Mouse (Mus musculus): ENCODE data around the gene Phldb1. TPM values are rescaled to one million over a fixed set of nuclear protein-coding genes. Genes with fewer than 3 reads are reported as not detected.

Gene Phldb1
- polyA plus RNA-seq, 1 experiment: 12.3 TPM

DNA sequence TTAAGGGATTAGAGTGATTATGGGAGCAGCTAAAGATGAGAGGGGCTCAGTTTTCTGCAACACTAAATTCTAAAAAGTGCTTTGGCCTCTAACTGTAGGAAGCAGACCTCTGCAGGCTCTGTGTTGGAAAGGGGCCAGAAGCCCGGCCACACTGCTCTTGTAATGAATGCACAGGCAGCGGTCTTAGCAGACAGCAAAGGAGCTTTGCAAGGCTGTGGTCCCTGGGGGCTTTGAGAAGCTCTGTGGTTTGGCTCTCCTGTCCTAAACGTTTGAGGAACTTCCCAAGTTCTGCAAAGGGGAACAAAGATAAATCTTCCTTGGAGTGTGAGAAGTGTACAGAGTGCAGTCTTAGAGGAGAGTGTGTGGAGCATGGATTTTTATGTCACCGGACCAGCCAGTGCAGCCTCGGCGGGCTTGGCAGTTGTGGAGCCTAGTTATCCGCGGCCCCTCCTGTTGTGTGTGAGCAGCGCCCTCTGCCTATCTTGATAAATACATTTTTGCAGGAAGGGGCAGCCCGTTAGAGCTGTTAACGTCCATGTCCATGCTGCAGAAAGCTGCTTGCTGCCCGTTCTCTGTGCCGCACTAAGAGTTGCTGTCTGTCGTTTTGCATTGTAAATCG, 97.3 kb downstream of the Phldb1 start:
- no peak for TF ChIP-seq POLR2A (IDR thresholded peaks at IDR 0.05; ENCODE audit: low read depth, low read length)
- TF ChIP-seq CTCF (IDR thresholded peaks at IDR 0.05; ENCODE audit: extremely low read depth, insufficient read depth, insufficient read length, insufficient replicate concordance): no peak
- Histone ChIP-seq H3K27me3 (ENCODE audit: control insufficient read depth, insufficient read depth, low read length) (no peaks in the 10 kb centered on the region), H3K36me3 (ENCODE audit: control insufficient read depth, insufficient read depth, low read length) (peaks cover 40% of the 10 kb centered on the region), H3K27ac (ENCODE audit: insufficient read depth, low read length) (no peak overlapping the region), H3K4me1 (ENCODE audit: control insufficient read depth, insufficient read depth, insufficient read length) (no peaks in the 10 kb centered on the region; the same call in 1 of the 2 replicates), H3K4me3 (ENCODE audit: extremely low read depth, insufficient read depth, insufficient read length) (no peak overlapping the region)
- DNase-seq (ENCODE audit: low read depth in 1 of 2, low spot score in 2 of 2): no peak
- WGBS: 31% methylated on average over 15 of the region's 15 CpGs

Other genes starting within 250 kb of the Phldb1 start
- gene Cxcr5, start 173.3 kb downstream of the Phldb1 start, polyA plus RNA-seq (2012; rRNA removed): 133 and 154 TPM in 2 replicates
- gene Ddx6, start 130.3 kb downstream of the Phldb1 start, polyA plus RNA-seq (2012; rRNA removed): 15.3 and 17.3 TPM in 2 replicates
- not detected in 2 replicates for gene Treh, start 62.0 kb downstream of the Phldb1 start, polyA plus RNA-seq (2012; rRNA removed)
- 18.1 and 18.7 TPM in 2 replicates for gene Arcn1, start 32.6 kb upstream of the Phldb1 start, polyA plus RNA-seq (2012; rRNA removed)
- gene Ift46, start 32.7 kb upstream of the Phldb1 start, polyA plus RNA-seq (2012; rRNA removed): 14.6 and 22.1 TPM in 2 replicates
- gene Tmem25, start 64.1 kb upstream of the Phldb1 start, polyA plus RNA-seq (2012; rRNA removed): 0.72 and 0.74 TPM in 2 replicates
- 1.9 and 2.2 TPM in 2 replicates for gene Ttc36, start 67.9 kb upstream of the Phldb1 start, polyA plus RNA-seq (2012; rRNA removed)
- 36.8 and 38.4 TPM in 2 replicates for gene Kmt2a, start 146.1 kb upstream of the Phldb1 start, polyA plus RNA-seq (2012; rRNA removed)
- gene Atp5l, start 185.5 kb upstream of the Phldb1 start, polyA plus RNA-seq (2012; rRNA removed): 65.8 and 79.4 TPM in 2 replicates
- 6.5 and 9.5 TPM in 2 replicates for gene Ube4a, start 230.4 kb upstream of the Phldb1 start, polyA plus RNA-seq (2012; rRNA removed)
- 12.8 and 14.5 TPM in 2 replicates for gene Cd3g, start 245.2 kb upstream of the Phldb1 start, polyA plus RNA-seq (2012; rRNA removed)
- gene Cd3d, start 246.6 kb upstream of the Phldb1 start, polyA plus RNA-seq (2012; rRNA removed): 19.6 and 24.0 TPM in 2 replicates